Comparison of ENCODE assay signal across 8 mouse cellular contexts in genomic region chr8:95202649-95203275, GRCm38 (mm10). TPM values are rescaled to one million over a fixed set of nuclear protein-coding genes. Genes with fewer than 3 reads are reported as not detected.
DNase-seq lines count a peak whose midpoint lies in the region; ATAC-seq lines count a peak whose summit lies in the region.

TSS of gene Kifc3 (minus strand) at chr8:95202812.

- no peaks in the 10 kb centered on the region for H3K36me3 ChIP-seq in lung, embryonic 16.5 days (ENCODE audit: control insufficient read depth, insufficient read depth, low read length)
- H3K36me3 ChIP-seq in embryonic facial prominence, embryonic 10.5 days (replicated peaks), result no peaks in the 10 kb centered on the region
- H3K36me3 ChIP-seq in hindbrain, embryonic 14.5 days (replicated peaks; ENCODE audit: control insufficient read depth, insufficient read depth), result no peaks in the 10 kb centered on the region

- H3K4me3 ChIP-seq in lung, embryonic 16.5 days (ENCODE audit: low read length), result no peak within 1 kb of the TSS
- no peak within 1 kb of the TSS for H3K4me3 ChIP-seq in embryonic facial prominence, embryonic 10.5 days
- no peak within 1 kb of the TSS for H3K4me3 ChIP-seq in hindbrain, embryonic 14.5 days (replicated peaks; ENCODE audit: low read length)

- H3K4me1 ChIP-seq in lung, embryonic 16.5 days (replicated peaks; ENCODE audit: control insufficient read depth, insufficient read depth, low read length), result no peaks in the 10 kb centered on the region
- H3K4me1 ChIP-seq in embryonic facial prominence, embryonic 10.5 days, result peaks cover 10% of the 10 kb centered on the region
- peaks cover 14% of the 10 kb centered on the region for H3K4me1 ChIP-seq in hindbrain, embryonic 14.5 days (replicated peaks; ENCODE audit: control insufficient read depth, insufficient read depth, low read length)

- no peak for DNase-seq in lung, postnatal 4 days
- DNase-seq in embryonic facial prominence, embryonic 10.5 days (ENCODE audit: low spot score), result no peak
- no peak for DNase-seq in hindbrain, embryonic 14.5 days (ENCODE audit: low spot score)
- DNase-seq in left cerebral cortex, postnatal 10 days (ENCODE audit: extremely low spot score in 1 of 2, low spot score in 2 of 2), result no peak
- DNase-seq in testis, postnatal 14 days (ENCODE audit: low spot score), result peak; percentile 28
- DNase-seq in Muller cell, postnatal 12 days (ENCODE audit: inconsistent ontology term), result no peak
- DNase-seq in embryo, embryonic 9.5 days (ENCODE audit: extremely low spot score), result no peak

- no peak within 1 kb of the TSS for H3K9ac ChIP-seq in lung, embryonic 16.5 days (ENCODE audit: low read length)
- no peak within 1 kb of the TSS for H3K9ac ChIP-seq in hindbrain, embryonic 14.5 days

- 44% methylated on average over 14 of the region's 14 CpGs for whole genome bisulfite sequencing in lung, embryonic 16.5 days
- 55% methylated on average over 14 of the region's 14 CpGs for WGBS in embryonic facial prominence, embryonic 10.5 days
- WGBS in hindbrain, embryonic 14.5 days, result 65% methylated on average over 14 of the region's 14 CpGs

- H3K27me3 ChIP-seq in lung, embryonic 16.5 days (ENCODE audit: control insufficient read depth, insufficient read depth, low read depth, low read length), result no peaks in the 10 kb centered on the region
- H3K27me3 ChIP-seq in embryonic facial prominence, embryonic 10.5 days (replicated peaks; ENCODE audit: low read depth, poor library complexity, severe bottlenecking), result no peaks in the 10 kb centered on the region
- H3K27me3 ChIP-seq in hindbrain, embryonic 14.5 days (ENCODE audit: control insufficient read depth, insufficient read depth, low read length), result no peaks in the 10 kb centered on the region

- no peaks in the 10 kb centered on the region for H3K9me3 ChIP-seq in lung, embryonic 16.5 days (ENCODE audit: control insufficient read depth, low read length)
- no peaks in the 10 kb centered on the region for H3K9me3 ChIP-seq in embryonic facial prominence, embryonic 10.5 days
- no peaks in the 10 kb centered on the region for H3K9me3 ChIP-seq in hindbrain, embryonic 14.5 days (ENCODE audit: control insufficient read depth, low read length)

- intact Hi-C loops in left cerebral cortex, postnatal 10 days (cut with DNase I), result loop anchor here (2.0 to 10.0 kb wide), 3 partner anchors 66 to 260 kb away; no protein-coding TSS in a partner anchor

- no peak for ATAC-seq in lung, embryonic 16.5 days (ENCODE audit: low read depth)
- no peak for ATAC-seq in hindbrain, embryonic 14.5 days (ENCODE audit: low FRiP score)

- no peak within 1 kb of the TSS for H3K4me2 ChIP-seq in lung, embryonic 16.5 days (ENCODE audit: low read depth, low read length)
- no peak within 1 kb of the TSS for H3K4me2 ChIP-seq in hindbrain, embryonic 14.5 days (replicated peaks)

- no peak within 1 kb of the TSS for H3K27ac ChIP-seq in lung, embryonic 16.5 days (ENCODE audit: low read length)
- 0 out of 2 replicates have a peak within 1 kb of the TSS, but pooled peaks have one; percentile 30 for H3K27ac ChIP-seq in embryonic facial prominence, embryonic 10.5 days (replicated peaks)
- no peak within 1 kb of the TSS for H3K27ac ChIP-seq in hindbrain, embryonic 14.5 days

RNA-seq across cellular contexts. Expression of gene Kifc3, which starts in this region (rescaled TPM):
- polyA plus RNA-seq in lung, embryonic 16.5 days (2015; fragmentation: Nextera tagmentation; extraction: Ambion mirVana), result 16.2 and 16.8 TPM in 2 replicates
- polyA plus RNA-seq in embryonic facial prominence, embryonic 10.5 days (2016; fragmentation: Nextera tagmentation; extraction: Ambion mirVana), result 8.4 and 8.7 TPM in 2 replicates
- 22.0 and 24.2 TPM in 2 replicates for polyA plus RNA-seq in hindbrain, embryonic 14.5 days (2014; fragmentation: Nextera tagmentation; extraction: Ambion mirVana)
- 10 to 100 TPM; 56.2 to 58.6 TPM for total RNA-seq in left cerebral cortex, postnatal 10 days (2021)
